Mouse (Mus musculus): ENCODE data around the gene Zfyve21.

- TF ChIP-seq CTCF (IDR thresholded peaks at IDR 0.05; ENCODE audit: insufficient read depth, low read depth, low read length) = no peak
- TF ChIP-seq POLR2A (IDR thresholded peaks at IDR 0.05; ENCODE audit: insufficient read depth, low read depth, low read length) = no peak
Measured at GRCm38 (mm10) chr12:111777919-111778318, 36.1 kb upstream of the Zfyve21 start.
